Mouse (Mus musculus): ENCODE results near the gene Orai1. TPM values are rescaled to one million over a fixed set of nuclear protein-coding genes. Genes with fewer than 3 reads are reported as not detected.
"Not testable (repeated sequence)": the region's sequence is repeated elsewhere in the genome, so short reads cannot be mapped to it uniquely, and the experiment has no call there.

Gene Orai1
- polyA plus RNA-seq, 1 experiment = 10.8 TPM

GRCm38 (mm10) chr5:123058251-123059102 lies 43.6 kb downstream of the Orai1 start:
- TF ChIP-seq USF1 (IDR thresholded peaks at IDR 0.05; ENCODE audit: low read depth) (peak; percentile 92), CTCF (IDR thresholded peaks at IDR 0.05; ENCODE audit: control insufficient read depth, insufficient read depth, insufficient read length) (no peak)

GRCm38 (mm10) chr5:123059757-123060520 lies 45.1 kb downstream of the Orai1 start:
- Histone ChIP-seq H3K27me3 (ENCODE audit: control insufficient read depth, insufficient read depth, insufficient read length) (no peaks in the 10 kb centered on the region), H3K4me3 (ENCODE audit: insufficient read depth, poor library complexity, severe bottlenecking) (no peak overlapping the region), H3K36me3 (ENCODE audit: control insufficient read depth, insufficient read depth) (no peaks in the 10 kb centered on the region), H3K79me2 (ENCODE audit: control insufficient read depth, insufficient read depth) (no peaks in the 10 kb centered on the region), H3ac (ENCODE audit: control insufficient read depth, insufficient read length, low read depth) (peak overlapping the region; percentile 32), H3K79me3 (ENCODE audit: low read depth) (no peaks in the 10 kb centered on the region)
- TF ChIP-seq MYOD1 (IDR thresholded peaks at IDR 0.05; ENCODE audit: control insufficient read depth, insufficient read length, low read depth) (no peak), MYOG (IDR thresholded peaks at IDR 0.05; ENCODE audit: control insufficient read depth, extremely low read depth, insufficient read length) (no peak), CEBPB (IDR thresholded peaks at IDR 0.05; ENCODE audit: low read depth) (no peak), FOSL1 (IDR thresholded peaks at IDR 0.05; ENCODE audit: insufficient read depth, low read length, poor library complexity, severe bottlenecking) (no peak), CTCF (IDR thresholded peaks at IDR 0.05; ENCODE audit: control insufficient read depth, insufficient read depth, insufficient read length) (peak; percentile 2), USF1 (IDR thresholded peaks at IDR 0.05; ENCODE audit: low read depth) (no peak), MAX (IDR thresholded peaks at IDR 0.05) (no peak)

More at GRCm38 (mm10) chr5:123058251-123059102, 43.6 kb downstream of the Orai1 start:
- no peaks in the 10 kb centered on the region for H3K36me3 ChIP-seq (ENCODE audit: control insufficient read depth, insufficient read depth)
- peak overlapping the region; percentile 32 for H3K4me3 ChIP-seq (ENCODE audit: insufficient read depth, poor library complexity, severe bottlenecking)
- no peaks in the 10 kb centered on the region for H3K27me3 ChIP-seq (ENCODE audit: control insufficient read depth, insufficient read depth, insufficient read length)
- H3ac ChIP-seq (ENCODE audit: control insufficient read depth, insufficient read length, low read depth) = no peak overlapping the region
- H3K79me2 ChIP-seq (ENCODE audit: control insufficient read depth, insufficient read depth) = no peaks in the 10 kb centered on the region
- H3K79me3 ChIP-seq (ENCODE audit: low read depth) = no peaks in the 10 kb centered on the region

- Histone ChIP-seq H3K36me3 (ENCODE audit: control insufficient read depth, insufficient read depth) (no peaks in the 10 kb centered on the region), H3ac (ENCODE audit: control insufficient read depth, insufficient read length, low read depth) (no peak overlapping the region), H3K79me2 (ENCODE audit: control insufficient read depth, insufficient read depth) (no peaks in the 10 kb centered on the region), H3K4me3 (ENCODE audit: insufficient read depth, poor library complexity, severe bottlenecking) (no peak overlapping the region), H3K79me3 (ENCODE audit: low read depth) (no peaks in the 10 kb centered on the region), H3K27me3 (ENCODE audit: control insufficient read depth, insufficient read depth, insufficient read length) (no peaks in the 10 kb centered on the region)
- TF ChIP-seq CEBPB (IDR thresholded peaks at IDR 0.05; ENCODE audit: low read depth) = no peak
- TF ChIP-seq MAX (IDR thresholded peaks at IDR 0.05) = no peak
- TF ChIP-seq FOSL1 (IDR thresholded peaks at IDR 0.05; ENCODE audit: insufficient read depth, low read length, poor library complexity, severe bottlenecking) = no peak
- TF ChIP-seq MYOG (IDR thresholded peaks at IDR 0.05; ENCODE audit: control insufficient read depth, extremely low read depth, insufficient read length) = no peak
- no peak for TF ChIP-seq USF1 (IDR thresholded peaks at IDR 0.05; ENCODE audit: low read depth)
- no peak for TF ChIP-seq MYOD1 (IDR thresholded peaks at IDR 0.05; ENCODE audit: control insufficient read depth, insufficient read length, low read depth)
- TF ChIP-seq CTCF (IDR thresholded peaks at IDR 0.05; ENCODE audit: control insufficient read depth, insufficient read depth, insufficient read length) = no peak
Observed at GRCm38 (mm10) chr5:123060706-123061401, 46.0 kb downstream of the Orai1 start.

GRCm38 (mm10) chr5:123061402-123061749 lies 46.5 kb downstream of the Orai1 start:
- not testable (repeated sequence) for H3K79me3 ChIP-seq (ENCODE audit: low read depth); H3K79me2 ChIP-seq (ENCODE audit: control insufficient read depth, insufficient read depth); H3K4me3 ChIP-seq (ENCODE audit: insufficient read depth, poor library complexity, severe bottlenecking); H3K36me3 ChIP-seq (ENCODE audit: control insufficient read depth, insufficient read depth); H3K27me3 ChIP-seq (ENCODE audit: control insufficient read depth, insufficient read depth, insufficient read length); H3ac ChIP-seq (ENCODE audit: control insufficient read depth, insufficient read length, low read depth)

GRCm38 (mm10) chr5:123063141-123063540 lies 48.3 kb downstream of the Orai1 start:
- no peaks in the 10 kb centered on the region for H3K27me3 ChIP-seq (ENCODE audit: control insufficient read depth, insufficient read depth, insufficient read length)
- no peak overlapping the region for H3ac ChIP-seq (ENCODE audit: control insufficient read depth, insufficient read length, low read depth)
- no peaks in the 10 kb centered on the region for H3K79me2 ChIP-seq (ENCODE audit: control insufficient read depth, insufficient read depth)
- no peak overlapping the region for H3K4me3 ChIP-seq (ENCODE audit: insufficient read depth, poor library complexity, severe bottlenecking)
- TF ChIP-seq CEBPB (IDR thresholded peaks at IDR 0.05; ENCODE audit: low read depth) = no peak
- no peak for TF ChIP-seq MAX (IDR thresholded peaks at IDR 0.05)
- no peak for TF ChIP-seq MYOG (IDR thresholded peaks at IDR 0.05; ENCODE audit: control insufficient read depth, extremely low read depth, insufficient read length)
- no peak for TF ChIP-seq MYOD1 (IDR thresholded peaks at IDR 0.05; ENCODE audit: control insufficient read depth, insufficient read length, low read depth)
- no peak for TF ChIP-seq FOSL1 (IDR thresholded peaks at IDR 0.05; ENCODE audit: insufficient read depth, low read length, poor library complexity, severe bottlenecking)
- no peak for TF ChIP-seq CTCF (IDR thresholded peaks at IDR 0.05; ENCODE audit: control insufficient read depth, insufficient read depth, insufficient read length)
- no peak for TF ChIP-seq USF1 (IDR thresholded peaks at IDR 0.05; ENCODE audit: low read depth)
- no peaks in the 10 kb centered on the region for H3K79me3 ChIP-seq (ENCODE audit: low read depth)
- H3K36me3 ChIP-seq (ENCODE audit: control insufficient read depth, insufficient read depth) = no peaks in the 10 kb centered on the region

All from C2C12 (cell line).